Mouse (Mus musculus) MEL (cell line): Measurements from ENCODE around the gene Siglec1.

ENCODE experiments used
- CTCF ChIP-seq, 3 experiments: IDR thresholded peaks in 2 of 3; conservative IDR thresholded peaks in 1 of 3; 2 replicates each; pipeline ENCODE4 v1.5.1; 2011 to 2012; ENCODE audit warnings: low read length in 3 of 3, low read depth in 2 of 3, mild to moderate bottlenecking in 2 of 3, improper control_type of control experiment in 1 of 3, inconsistent platforms in 1 of 3, mixed read lengths in 1 of 3, moderate library complexity in 1 of 3; ENCODE audit not compliant: control insufficient read depth in 1 of 3, insufficient read depth in 1 of 3, poor library complexity in 1 of 3, severe bottlenecking in 1 of 3
- POLR2AphosphoS5 ChIP-seq: IDR thresholded peaks from 2 replicates; pipeline ENCODE4 v1.6.1; 2012; ENCODE audit warnings: low read depth, borderline replicate concordance, mild to moderate bottlenecking, inconsistent platforms, low read length, moderate library complexity, mixed read lengths

- TF ChIP-seq POLR2AphosphoS5 (no peak), CTCF (IDR thresholded peaks at IDR 0.05 in 2 of 3, conservative IDR thresholded peaks at IDR 0.05 in 1 of 3; ENCODE audit: control insufficient read depth in 1 of 3, insufficient read depth in 1 of 3, low read depth in 2 of 3, low read length in 3 of 3, poor library complexity in 1 of 3, severe bottlenecking in 1 of 3) (no peak)
Observed at GRCm38 (mm10) chr2:131130849-131131248, 44.3 kb upstream of the Siglec1 start.
